Mouse (Mus musculus): ENCODE results near the gene Ddx49.

The Ddx49 gene

GRCm38 (mm10) chr8:70316511-70317504 is 14.5 kb upstream of the Ddx49 start:
- peak; percentile 91 for DNase-seq (ENCODE audit: low read depth, low spot score)

GRCm38 (mm10) chr8:70315624-70316510 is 13.6 kb upstream of the Ddx49 start, which contains the start of gene Cers1:
Gene Cers1, plus strand, starts transcription at chr8:70315775.
- no peak for DNase-seq (ENCODE audit: low read depth, low spot score)

GRCm38 (mm10) chr8:70313399-70313798 is 11.1 kb upstream of the Ddx49 start:
- DNase-seq (ENCODE audit: low read depth, low spot score), result no peak

GRCm38 (mm10) chr8:70309311-70309710 is 7.0 kb upstream of the Ddx49 start:
- no peak for DNase-seq (ENCODE audit: low read depth, low spot score)

- no peak for DNase-seq (ENCODE audit: low read depth, low spot score)
Observed at GRCm38 (mm10) chr8:70302901-70303300, 612 bp upstream of the Ddx49 start.

GRCm38 (mm10) chr8:70300881-70301280 is 1.4 kb downstream of the Ddx49 start:
- DNase-seq (ENCODE audit: low read depth, low spot score), result no peak

GRCm38 (mm10) chr8:70293988-70294405 is 8.3 kb downstream of the Ddx49 start:
- DNase-seq (ENCODE audit: low read depth, low spot score), result no peak

- DNase-seq (ENCODE audit: low read depth, low spot score), result no peak
Observed at GRCm38 (mm10) chr8:70286737-70287136, 15.6 kb downstream of the Ddx49 start.

- no peak for DNase-seq (ENCODE audit: low read depth, low spot score)
Observed at GRCm38 (mm10) chr8:70285304-70285703, 17.0 kb downstream of the Ddx49 start.

GRCm38 (mm10) chr8:70284421-70284820 is 17.9 kb downstream of the Ddx49 start:
- DNase-seq (ENCODE audit: low read depth, low spot score), result no peak

GRCm38 (mm10) chr8:70283136-70284077 is 18.9 kb downstream of the Ddx49 start:
- DNase-seq (ENCODE audit: low read depth, low spot score), result no peak

- peak; percentile 39 for DNase-seq (ENCODE audit: low read depth, low spot score)
Observed at GRCm38 (mm10) chr8:70282603-70283135, 19.6 kb downstream of the Ddx49 start, which contains the start of gene Homer3. Gene Homer3, plus strand, starts transcription at chr8:70282827.

- no peak for DNase-seq (ENCODE audit: low read depth, low spot score)
Observed at GRCm38 (mm10) chr8:70281001-70281400, 21.3 kb downstream of the Ddx49 start.

- no peak for DNase-seq (ENCODE audit: low read depth, low spot score)
Observed at GRCm38 (mm10) chr8:70279266-70279665, 23.0 kb downstream of the Ddx49 start.

- no peak for DNase-seq (ENCODE audit: low read depth, low spot score)
Observed at GRCm38 (mm10) chr8:70278175-70278574, 24.1 kb downstream of the Ddx49 start.

- no peak for DNase-seq (ENCODE audit: low read depth, low spot score)
Observed at GRCm38 (mm10) chr8:70276476-70276875, 25.8 kb downstream of the Ddx49 start.

- DNase-seq (ENCODE audit: low read depth, low spot score), result no peak
Observed at GRCm38 (mm10) chr8:70274350-70274749, 27.9 kb downstream of the Ddx49 start.

- DNase-seq (ENCODE audit: low read depth, low spot score), result no peak
Observed at GRCm38 (mm10) chr8:70272949-70273348, 29.3 kb downstream of the Ddx49 start.

GRCm38 (mm10) chr8:70268799-70269565 is 33.3 kb downstream of the Ddx49 start:
- no peak for DNase-seq (ENCODE audit: low read depth, low spot score)

GRCm38 (mm10) chr8:70268311-70268710 is 34.0 kb downstream of the Ddx49 start:
- no peak for DNase-seq (ENCODE audit: low read depth, low spot score)

Measured in brain, embryonic 18.5 days (tissue).